Mouse (Mus musculus) cortical plate, adult 2 months (tissue): Measurements from ENCODE around the gene Asxl1. TPM values are rescaled to one million over a fixed set of nuclear protein-coding genes. Genes with fewer than 3 reads are reported as not detected.
A peak's percentile ranks its signal among the peaks of the same experiment; 100 is the strongest.

Source experiments
- H3K27ac ChIP-seq: fragments of 200-500 bp; 2 replicates; pipeline ENCODE4 v1.5.1; 2012; ENCODE audit warnings: low read length, control low read depth, inconsistent platforms; ENCODE audit not compliant: insufficient read depth
- H3K4me1 ChIP-seq: fragments of 200-500 bp; 2 replicates; pipeline ENCODE4 v1.6.1; 2011; ENCODE audit warnings: low read length; ENCODE audit not compliant: control insufficient read depth, insufficient read depth
- H3K4me3 ChIP-seq: fragments of 200-500 bp; 2 replicates; pipeline ENCODE4 v1.5.1; 2011; ENCODE audit warnings: mild to moderate bottlenecking, low read length, control low read depth; ENCODE audit not compliant: insufficient read depth
- CTCF ChIP-seq: fragments of 200-500 bp; IDR thresholded peaks from 2 replicates; pipeline ENCODE4 v1.5.1; 2011; ENCODE audit warnings: mild to moderate bottlenecking, control low read depth, low read length; ENCODE audit not compliant: insufficient read depth; ENCODE audit errors: extremely low read depth
- POLR2A ChIP-seq: fragments of 200-500 bp; IDR thresholded peaks from 2 replicates; pipeline ENCODE4 v1.6.1; 2011; ENCODE audit warnings: mild to moderate bottlenecking, low read length, control low read depth; ENCODE audit not compliant: insufficient read depth; ENCODE audit errors: extremely low read depth
- polyA plus RNA-seq: library from polyadenylated mRNA; depleted of rRNA; stranded (reverse); fragments of >200 nt; gene quantifications from 2 replicates; pipeline ENCODE4 v1.2.3, GENCODE M21; 2012

Gene Asxl1
- polyA plus RNA-seq, 1 experiment = 20.1 TPM

DNA sequence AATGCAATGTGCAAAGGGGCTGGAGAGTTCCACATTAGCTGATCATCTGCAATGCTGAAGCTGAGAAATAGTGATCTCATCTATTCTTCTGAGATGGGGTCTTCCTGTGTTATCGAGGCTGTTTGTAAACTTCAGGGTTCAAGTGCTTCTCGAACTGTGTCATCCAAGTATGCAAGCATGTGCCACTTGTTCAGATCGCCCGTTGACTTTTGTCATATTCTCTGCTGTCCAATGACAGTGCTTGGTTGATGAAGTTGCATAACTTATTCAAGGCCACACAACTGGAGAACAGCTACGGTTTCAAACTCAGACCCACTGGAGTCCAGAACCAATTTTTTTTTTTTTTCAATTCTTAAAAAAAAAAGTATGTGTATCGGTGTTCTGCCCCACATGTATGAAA, 3.5 kb upstream of the Asxl1 start:
- no peak overlapping the region for H3K27ac ChIP-seq

GRCm38 (mm10) chr2:153342602-153343001, 3.0 kb upstream of the Asxl1 start:
- TF ChIP-seq CTCF (no peak), POLR2A (no peak)
- Histone ChIP-seq H3K27ac (no peak overlapping the region), H3K4me3 (no peak overlapping the region), H3K4me1 (no peaks in the 10 kb centered on the region; the same call in 1 of the 2 replicates)

More for the DNA sequence above, 3.5 kb upstream of the Asxl1 start:
- no peaks in the 10 kb centered on the region; the same call in 1 of the 2 replicates for H3K4me1 ChIP-seq
- TF ChIP-seq CTCF (no peak), POLR2A (no peak)
- H3K4me3 ChIP-seq = no peak overlapping the region

DNA sequence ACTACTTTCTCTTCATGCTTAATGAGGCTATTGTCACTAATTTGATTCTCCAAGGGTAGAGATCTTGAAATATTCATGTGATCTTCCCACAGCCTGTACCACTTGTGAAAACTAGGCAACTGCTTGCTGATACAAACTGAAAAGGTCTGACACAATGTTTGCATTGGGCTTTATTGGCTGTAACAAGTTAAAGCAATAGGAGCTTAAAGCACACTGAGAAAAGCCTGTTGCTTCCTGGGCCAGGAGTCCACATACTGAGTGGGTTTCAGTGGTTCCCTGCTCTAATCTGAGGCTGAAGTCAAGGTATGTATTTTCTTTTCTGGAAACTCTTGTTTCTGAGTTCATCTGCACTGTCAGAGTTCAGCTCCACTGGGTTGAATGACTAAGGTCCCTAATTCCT, 2.4 kb upstream of the Asxl1 start:
- no peak overlapping the region for H3K27ac ChIP-seq
- no peaks in the 10 kb centered on the region; the same call in 1 of the 2 replicates for H3K4me1 ChIP-seq
- no peak overlapping the region for H3K4me3 ChIP-seq
- TF ChIP-seq CTCF (no peak), POLR2A (no peak)

GRCm38 (mm10) chr2:153345071-153345453, 567 bp upstream of the Asxl1 start:
- H3K4me1 ChIP-seq = peaks cover 3% of the 10 kb centered on the region; the same call in 1 of the 2 replicates
- H3K27ac ChIP-seq = peak overlapping the region; percentile 47; the same call in 1 of the 2 replicates
- peak overlapping the region; percentile 66 for H3K4me3 ChIP-seq
- TF ChIP-seq CTCF = no peak

GRCm38 (mm10) chr2:153346221-153347182, 873 bp downstream of the Asxl1 start:
- Histone ChIP-seq H3K4me3 (peak overlapping the region; percentile 66), H3K27ac (peak overlapping the region; percentile 42; the same call in 1 of the 2 replicates), H3K4me1 (peaks cover 7% of the 10 kb centered on the region; the same call in 1 of the 2 replicates)
- no peak for TF ChIP-seq POLR2A
- no peak for TF ChIP-seq CTCF

- TF ChIP-seq CTCF = no peak
- TF ChIP-seq POLR2A = no peak
- H3K4me1 ChIP-seq = peaks cover 7% of the 10 kb centered on the region; the same call in 1 of the 2 replicates
- peak overlapping the region; percentile 66 for H3K4me3 ChIP-seq
- no peak overlapping the region for H3K27ac ChIP-seq
Measured at GRCm38 (mm10) chr2:153347183-153347781, 1.7 kb downstream of the Asxl1 start.

- Histone ChIP-seq H3K4me3 (peak overlapping the region; percentile 66; the same call in 1 of the 2 replicates), H3K4me1 (peaks cover 7% of the 10 kb centered on the region; the same call in 1 of the 2 replicates), H3K27ac (no peak overlapping the region)
- TF ChIP-seq CTCF (no peak), POLR2A (no peak)
Measured at GRCm38 (mm10) chr2:153348100-153348831, 2.6 kb downstream of the Asxl1 start.

GRCm38 (mm10) chr2:153350552-153351181, 5.0 kb downstream of the Asxl1 start:
- TF ChIP-seq CTCF (no peak), POLR2A (no peak)
- Histone ChIP-seq H3K4me3 (no peak overlapping the region), H3K4me1 (peaks cover 7% of the 10 kb centered on the region; the same call in 1 of the 2 replicates), H3K27ac (no peak overlapping the region)

- Histone ChIP-seq H3K27ac (no peak overlapping the region), H3K4me3 (no peak overlapping the region), H3K4me1 (peaks cover 5% of the 10 kb centered on the region; the same call in 1 of the 2 replicates)
- TF ChIP-seq CTCF = no peak
- no peak for TF ChIP-seq POLR2A
Measured at GRCm38 (mm10) chr2:153354648-153355047, 9.0 kb downstream of the Asxl1 start.
